Mouse (Mus musculus) liver, embryonic 15.5 days (tissue): ENCODE measurements around the gene Accs. TPM values are rescaled to one million over a fixed set of nuclear protein-coding genes. Genes with fewer than 3 reads are reported as not detected.
A peak's percentile ranks its signal among the peaks of the same experiment; 100 is the strongest.

Experiments
- ATAC-seq: fragments of 200-750 bp; cut with Nextera tagmentation; 2 replicates; pipeline ENCODE4 v1.8.0; 2017; ENCODE audit warnings: moderate number of reproducible peaks, mild to moderate bottlenecking, moderate library complexity; ENCODE audit not compliant: insufficient read depth
- H3K27ac ChIP-seq: fragments of 300-500 bp; sonication (generic); replicated peaks from 2 replicates; pipeline ENCODE4 v1.5.1; 2015; ENCODE audit warnings: mild to moderate bottlenecking, inconsistent platforms
- H3K27me3 ChIP-seq: fragments of 300-500 bp; sonication (generic); 2 replicates; pipeline ENCODE4 v1.6.1; 2015; ENCODE audit warnings: mild to moderate bottlenecking, inconsistent platforms
- H3K36me3 ChIP-seq: fragments of 300-500 bp; sonication (generic); replicated peaks from 2 replicates; pipeline ENCODE4 v1.6.1; 2015; ENCODE audit warnings: moderate library complexity, mild to moderate bottlenecking, inconsistent platforms
- H3K4me1 ChIP-seq: fragments of 300-500 bp; sonication (generic); replicated peaks from 2 replicates; pipeline ENCODE4 v1.6.1; 2015; ENCODE audit warnings: inconsistent platforms
- H3K4me2 ChIP-seq: fragments of 300-500 bp; sonication (generic); 2 replicates; pipeline ENCODE4 v1.6.1; 2015; ENCODE audit warnings: moderate library complexity, mild to moderate bottlenecking, inconsistent platforms
- H3K4me3 ChIP-seq: fragments of 300-500 bp; sonication (generic); replicated peaks from 2 replicates; pipeline ENCODE4 v1.5.1; 2015; ENCODE audit warnings: mild to moderate bottlenecking, inconsistent platforms
- H3K9ac ChIP-seq: fragments of 300-500 bp; sonication (generic); 2 replicates; pipeline ENCODE4 v1.6.1; 2015; ENCODE audit warnings: moderate library complexity, mild to moderate bottlenecking, inconsistent platforms
- H3K9me3 ChIP-seq: fragments of 300-500 bp; sonication (generic); replicated peaks from 2 replicates; pipeline ENCODE4 v1.6.1; 2016; ENCODE audit warnings: inconsistent platforms
- WGBS: fragments of 180-500 bp; shearing (Covaris S2); methylation state at CpG from one replicate; pipeline ENCODE4 v1.1.7; 2015; ENCODE audit warnings: mixed read lengths; ENCODE audit not compliant: insufficient replicate concordance; 5-methylcytosine and 5-hydroxymethylcytosine counted together
- polyA plus RNA-seq: library from polyadenylated mRNA; unstranded; fragments of >200 nt; fragmentation: Nextera tagmentation; extraction: Ambion mirVana; gene quantifications from 2 replicates; pipeline ENCODE4 v1.2.1, GENCODE M21; 2015

Gene Accs
- 1.1 and 1.5 TPM in 2 replicates for polyA plus RNA-seq

DNA sequence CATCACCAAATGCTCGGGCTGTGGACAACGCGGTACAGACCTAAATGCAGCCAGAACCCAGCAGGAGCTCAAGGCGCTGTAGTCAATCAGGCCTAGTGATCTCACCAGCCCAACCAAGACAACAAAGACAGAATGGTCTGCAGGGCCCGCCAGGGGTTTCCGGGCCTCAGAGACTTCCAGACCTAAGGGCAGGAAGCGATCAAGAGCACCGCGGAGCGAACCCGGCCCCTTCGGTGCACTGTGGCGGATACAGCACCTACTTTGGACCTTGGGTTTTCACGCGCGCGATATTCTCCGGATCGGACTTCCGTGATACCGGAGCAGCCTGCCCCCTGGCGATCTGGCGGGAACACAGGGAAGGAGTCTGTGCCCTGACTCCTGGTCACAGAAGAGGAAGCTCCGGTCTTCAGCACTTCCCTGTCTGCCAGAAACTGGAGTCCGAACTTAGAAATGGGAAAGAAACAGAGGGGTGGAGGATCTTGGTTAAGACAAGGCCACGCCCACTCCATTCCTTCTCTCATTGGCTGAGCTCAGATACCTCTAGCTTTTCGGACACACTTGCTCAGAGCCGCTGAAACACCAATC lies at the start of gene Accs:
Gene Accs, minus strand, starts transcription at position 439 of the 585 bp plus-strand sequence.
- Histone ChIP-seq H3K27me3 (no peaks in the 10 kb centered on the region), H3K27ac (0 out of 2 replicates have a peak within 1 kb of the TSS, but pooled peaks have one; percentile 51), H3K4me3 (peak within 1 kb of the TSS; percentile 63), H3K4me2 (peak within 1 kb of the TSS; percentile 86), H3K9me3 (no peaks in the 10 kb centered on the region), H3K36me3 (no peaks in the 10 kb centered on the region), H3K9ac (peak within 1 kb of the TSS; percentile 52), H3K4me1 (peaks cover 18% of the 10 kb centered on the region; the same call in 1 of the 2 replicates)
- WGBS = under 1% methylated on average over 28 of the region's 28 CpGs
- peak; percentile 70 for ATAC-seq

DNA sequence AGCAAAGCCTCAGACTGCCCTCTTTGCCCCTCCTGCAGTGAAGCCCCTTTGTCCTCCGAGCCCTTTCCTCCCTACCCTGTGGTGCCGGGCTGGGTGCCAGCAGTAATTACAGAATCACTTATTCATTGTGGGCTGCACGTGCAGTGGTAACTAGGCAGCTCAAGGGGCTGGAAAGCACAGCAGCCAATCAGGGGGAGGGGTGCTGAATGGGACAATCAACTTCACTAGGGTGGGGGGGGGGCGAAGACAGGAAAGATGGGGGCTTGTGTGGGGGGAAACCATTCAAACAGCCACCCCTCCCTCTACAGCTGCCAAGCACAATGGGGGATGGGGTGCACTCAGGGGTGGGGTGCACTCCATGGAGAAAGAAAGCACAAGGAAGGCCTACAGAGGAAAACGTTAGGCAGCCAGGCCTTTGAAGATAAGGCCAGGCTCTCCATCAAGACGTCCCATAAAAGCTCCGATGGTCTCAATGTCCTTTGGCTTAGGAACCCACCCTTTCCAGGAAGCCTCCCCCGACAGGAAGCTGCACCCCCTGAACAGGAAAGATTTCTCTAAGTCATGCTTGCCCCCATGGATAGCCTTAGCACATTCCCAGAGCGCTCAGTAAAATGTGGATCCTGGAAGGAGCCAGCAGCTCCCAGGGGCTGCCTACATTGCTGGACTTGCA lies 42.0 kb upstream of the Accs start:
- WGBS = 21% methylated on average over 9 of the region's 9 CpGs

DNA sequence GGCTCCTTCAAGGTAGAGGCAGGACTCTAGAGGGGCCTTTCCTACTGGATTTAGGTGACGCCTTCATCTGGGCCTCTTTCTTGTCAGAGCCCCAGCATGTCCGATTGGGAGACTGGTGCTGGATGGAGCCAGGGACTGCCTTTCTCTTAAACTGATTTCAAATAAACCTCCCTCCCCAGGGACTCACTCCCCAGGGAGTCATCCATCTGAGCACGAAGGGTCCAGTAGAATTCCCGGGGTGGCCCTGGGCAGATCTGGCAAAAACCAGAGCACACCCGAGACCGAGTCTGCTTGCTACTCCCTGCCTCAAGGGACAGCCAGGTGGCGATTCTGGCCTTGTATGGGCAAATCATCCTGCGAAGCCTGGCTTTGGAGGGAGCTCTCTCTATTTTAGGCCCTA lies 40.4 kb upstream of the Accs start:
- Histone ChIP-seq H3K27ac (no peak overlapping the region), H3K4me3 (no peak overlapping the region), H3K27me3 (no peaks in the 10 kb centered on the region), H3K9ac (no peak overlapping the region), H3K9me3 (no peaks in the 10 kb centered on the region), H3K4me2 (no peak overlapping the region), H3K36me3 (no peaks in the 10 kb centered on the region), H3K4me1 (no peaks in the 10 kb centered on the region)
- 68% methylated on average over 8 of the region's 8 CpGs for WGBS
- ATAC-seq = no peak

More for the DNA sequence above, 42.0 kb upstream of the Accs start:
- 0 out of 2 replicates have a peak overlapping the region, but pooled peaks have one; percentile 19 for H3K27ac ChIP-seq
- no peaks in the 10 kb centered on the region for H3K4me1 ChIP-seq
- H3K4me3 ChIP-seq = no peak overlapping the region
- H3K9ac ChIP-seq = no peak overlapping the region
- H3K27me3 ChIP-seq = no peaks in the 10 kb centered on the region
- no peak overlapping the region for H3K4me2 ChIP-seq
- no peaks in the 10 kb centered on the region for H3K9me3 ChIP-seq
- peak; percentile 49 for ATAC-seq
- no peaks in the 10 kb centered on the region for H3K36me3 ChIP-seq

DNA sequence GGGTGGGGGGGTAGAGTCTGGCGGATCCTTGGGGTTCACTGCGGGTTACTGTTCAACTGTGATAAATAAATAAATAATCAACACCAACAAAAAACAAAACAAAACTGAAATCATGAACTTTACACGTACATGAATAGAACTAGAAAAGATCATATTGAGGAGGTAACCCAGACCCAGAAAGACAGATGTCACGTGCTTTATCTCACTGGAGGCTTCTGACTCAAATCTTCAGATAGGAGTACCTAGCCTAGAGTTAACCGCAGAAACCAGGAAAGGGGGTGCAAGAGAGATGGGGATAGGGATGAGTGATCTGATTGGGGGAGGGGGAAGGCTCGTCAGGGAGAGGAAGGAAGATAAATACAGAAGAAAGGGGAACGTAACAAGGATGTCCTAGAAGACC lies 39.3 kb upstream of the Accs start:
- H3K27ac ChIP-seq = no peak overlapping the region
- no peaks in the 10 kb centered on the region for H3K36me3 ChIP-seq
- 40% methylated on average over 7 of the region's 7 CpGs for WGBS
- no peak for ATAC-seq
- no peaks in the 10 kb centered on the region for H3K9me3 ChIP-seq
- no peak overlapping the region for H3K4me2 ChIP-seq
- H3K9ac ChIP-seq = no peak overlapping the region
- no peak overlapping the region for H3K4me3 ChIP-seq
- H3K27me3 ChIP-seq = no peaks in the 10 kb centered on the region
- no peaks in the 10 kb centered on the region for H3K4me1 ChIP-seq

DNA sequence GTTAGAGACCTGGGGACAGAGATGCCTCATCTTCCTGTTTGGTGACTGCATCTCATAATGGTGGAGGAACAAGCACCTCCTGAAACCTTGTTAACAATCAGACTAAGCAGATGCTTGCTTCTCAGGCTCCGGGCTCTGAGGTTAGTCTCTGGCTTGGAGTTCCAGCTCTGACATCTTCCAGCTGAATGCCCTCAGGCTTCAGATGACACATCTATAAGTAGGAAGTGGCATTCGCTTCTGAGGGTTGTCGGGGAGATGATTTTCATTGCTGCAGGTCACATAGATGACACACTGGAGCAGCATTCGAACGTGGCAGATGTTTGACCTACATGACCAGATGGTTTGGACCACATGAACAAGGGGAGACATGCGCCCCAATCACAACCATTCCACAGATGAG lies 38.6 kb upstream of the Accs start:
- no peaks in the 10 kb centered on the region for H3K4me1 ChIP-seq
- H3K36me3 ChIP-seq = no peaks in the 10 kb centered on the region
- H3K27me3 ChIP-seq = no peaks in the 10 kb centered on the region
- H3K4me2 ChIP-seq = no peak overlapping the region
- H3K27ac ChIP-seq = no peak overlapping the region
- WGBS = 61% methylated on average over 6 of the region's 6 CpGs
- H3K9ac ChIP-seq = no peak overlapping the region
- no peaks in the 10 kb centered on the region for H3K9me3 ChIP-seq
- ATAC-seq = no peak
- no peak overlapping the region for H3K4me3 ChIP-seq

DNA sequence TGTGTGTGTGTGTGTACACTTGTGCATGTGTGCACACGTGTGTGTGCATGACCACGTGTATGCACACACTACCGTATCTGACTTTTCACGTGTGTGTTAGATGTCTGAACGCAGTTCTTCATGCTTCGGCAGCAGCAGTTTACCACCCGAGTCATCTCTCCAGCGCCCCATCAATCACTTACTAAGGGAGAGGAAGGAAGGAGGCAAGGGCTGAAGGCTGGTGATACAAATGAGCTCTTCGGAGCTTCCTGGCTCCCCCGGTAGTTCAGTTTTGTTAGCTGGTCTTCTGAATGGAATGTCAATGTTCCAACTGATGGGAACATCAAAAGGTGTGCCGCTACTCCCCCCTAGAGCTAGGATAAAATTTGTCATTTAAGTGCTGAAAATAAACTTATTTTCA lies 37.5 kb upstream of the Accs start:
- Histone ChIP-seq H3K27me3 (no peaks in the 10 kb centered on the region), H3K4me1 (no peaks in the 10 kb centered on the region), H3K4me3 (no peak overlapping the region), H3K27ac (no peak overlapping the region), H3K9me3 (no peaks in the 10 kb centered on the region), H3K36me3 (no peaks in the 10 kb centered on the region), H3K4me2 (no peak overlapping the region), H3K9ac (no peak overlapping the region)
- 20% methylated on average over 11 of the region's 11 CpGs for WGBS
- no peak for ATAC-seq

DNA sequence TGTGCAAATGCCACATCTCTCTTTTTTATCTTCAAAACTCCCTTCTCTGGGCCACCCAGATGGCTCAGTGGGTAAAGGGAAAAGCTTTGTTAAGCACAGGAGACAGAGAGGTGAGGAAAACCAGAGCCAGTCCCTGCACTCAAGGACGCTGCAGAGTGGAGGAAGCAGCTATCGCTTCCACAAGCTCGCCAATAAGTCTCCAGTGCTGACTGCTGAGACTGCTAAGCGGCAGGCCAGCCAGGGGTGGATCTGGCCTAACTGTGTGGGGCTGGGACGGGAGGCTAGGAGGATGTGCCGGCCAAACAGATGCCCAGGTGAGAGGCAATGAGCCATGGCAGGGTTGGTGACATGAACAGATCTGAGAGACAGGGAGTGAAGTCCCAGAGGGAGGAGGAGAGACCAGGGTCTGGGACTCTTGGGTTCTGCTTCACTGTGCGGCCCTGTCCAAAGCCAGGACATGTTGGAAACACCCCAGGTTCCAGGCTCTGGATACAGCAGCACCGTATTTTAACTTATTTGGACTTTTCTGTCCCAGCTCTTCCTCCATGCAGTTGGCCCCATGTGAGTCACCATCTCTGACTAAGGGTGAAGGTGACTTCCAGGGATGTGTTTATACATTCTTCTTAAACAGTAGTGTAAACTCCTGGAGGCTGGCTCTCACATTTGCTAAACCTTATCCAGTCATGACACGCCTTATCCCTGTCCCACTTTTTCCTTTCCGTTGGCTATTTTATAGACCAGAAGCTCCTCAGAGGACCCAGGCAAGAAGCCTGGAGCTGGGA lies 36.5 kb upstream of the Accs start:
- 45% methylated on average over 10 of the region's 10 CpGs for WGBS
- Histone ChIP-seq H3K4me1 (no peaks in the 10 kb centered on the region), H3K27me3 (no peaks in the 10 kb centered on the region), H3K27ac (no peak overlapping the region), H3K4me3 (no peak overlapping the region), H3K4me2 (no peak overlapping the region), H3K9ac (no peak overlapping the region), H3K36me3 (no peaks in the 10 kb centered on the region), H3K9me3 (no peaks in the 10 kb centered on the region)
- ATAC-seq = no peak

DNA sequence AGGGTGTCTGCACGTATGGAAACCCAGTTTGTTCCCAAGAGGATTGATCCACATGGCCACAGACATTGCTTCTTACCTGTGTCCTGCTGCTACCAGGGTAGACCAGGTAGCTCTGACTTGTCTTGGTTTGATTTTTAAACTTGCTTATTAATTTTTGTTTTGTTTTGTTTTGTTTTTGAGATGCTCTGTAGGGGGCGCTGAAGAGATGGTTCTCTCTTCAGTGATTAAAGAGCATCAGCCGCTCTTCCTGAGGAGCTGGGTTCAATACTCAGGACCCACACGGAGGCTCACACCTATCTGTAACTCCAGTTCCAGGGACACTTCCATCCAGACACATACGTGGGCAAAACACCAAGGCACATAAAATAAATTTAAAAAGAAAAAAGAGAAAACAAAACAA lies 33.3 kb upstream of the Accs start:
- ATAC-seq = no peak
- H3K27ac ChIP-seq = no peak overlapping the region
- H3K36me3 ChIP-seq = no peaks in the 10 kb centered on the region
- no peaks in the 10 kb centered on the region for H3K9me3 ChIP-seq
- no peaks in the 10 kb centered on the region for H3K4me1 ChIP-seq
- H3K4me3 ChIP-seq = no peak overlapping the region
- WGBS = 33% methylated on average over 5 of the region's 5 CpGs
- H3K27me3 ChIP-seq = no peaks in the 10 kb centered on the region
- H3K4me2 ChIP-seq = no peak overlapping the region
- H3K9ac ChIP-seq = no peak overlapping the region

DNA sequence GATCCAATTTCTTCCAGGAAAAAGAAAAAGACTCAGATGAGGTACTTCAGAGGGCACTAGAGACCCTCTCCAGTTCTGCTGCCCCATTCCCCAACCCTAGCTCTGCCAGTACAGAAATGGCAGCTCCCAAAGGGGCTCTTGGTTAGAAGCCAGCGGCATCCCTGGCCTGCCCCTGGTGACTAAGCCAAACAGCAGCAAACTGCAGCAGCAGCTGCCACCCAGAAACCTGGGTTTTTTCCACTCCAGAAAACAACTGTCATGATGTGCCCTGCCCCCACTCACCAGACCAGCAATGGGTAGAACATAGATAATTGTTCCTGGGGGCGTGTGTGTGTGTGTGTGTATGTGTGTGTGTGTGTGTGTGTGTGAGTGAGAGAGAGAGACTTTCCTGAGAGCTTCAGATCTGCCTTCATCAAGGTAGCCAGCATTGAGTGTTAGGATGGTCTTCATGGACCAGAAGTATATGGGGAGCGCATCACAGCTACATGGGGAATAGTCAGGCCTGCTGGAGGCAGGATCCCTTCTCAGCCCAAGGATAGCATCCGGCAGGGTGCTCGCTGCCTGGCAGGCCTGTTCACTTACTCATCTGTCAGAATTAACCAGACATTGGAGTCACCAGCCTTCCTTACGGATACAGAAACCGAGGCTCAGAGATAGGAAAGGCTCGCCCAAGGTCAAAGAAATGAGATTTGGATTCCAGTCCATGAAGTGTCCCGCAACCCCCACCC lies 32.1 kb upstream of the Accs start:
- 72% methylated on average over 9 of the region's 9 CpGs for WGBS
- Histone ChIP-seq H3K9me3 (no peaks in the 10 kb centered on the region), H3K9ac (no peak overlapping the region), H3K36me3 (no peaks in the 10 kb centered on the region), H3K4me2 (no peak overlapping the region), H3K4me1 (no peaks in the 10 kb centered on the region), H3K27me3 (no peaks in the 10 kb centered on the region), H3K27ac (no peak overlapping the region), H3K4me3 (no peak overlapping the region)
- ATAC-seq = no peak

DNA sequence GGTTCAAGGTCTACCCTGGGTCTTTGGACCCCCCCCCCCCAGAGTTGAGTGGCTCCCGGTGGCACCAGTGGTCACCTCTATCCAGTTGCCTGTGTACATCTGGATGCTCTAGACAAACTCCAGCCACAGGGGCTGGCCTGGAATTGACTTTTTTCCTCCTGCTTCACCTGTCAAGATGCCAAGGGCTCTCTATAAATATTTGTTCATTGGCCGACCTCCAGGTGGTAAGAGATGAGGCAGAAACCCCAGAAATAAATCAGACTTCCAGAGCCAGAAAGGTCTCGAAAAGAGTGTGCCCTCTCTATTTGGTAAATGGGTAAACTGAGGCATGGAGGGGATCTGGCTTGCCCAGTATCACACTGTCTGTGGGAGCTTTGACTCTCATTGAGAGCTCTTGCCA lies 31.2 kb upstream of the Accs start:
- H3K27me3 ChIP-seq = no peaks in the 10 kb centered on the region
- no peaks in the 10 kb centered on the region for H3K4me1 ChIP-seq
- no peak overlapping the region for H3K4me3 ChIP-seq
- no peaks in the 10 kb centered on the region for H3K9me3 ChIP-seq
- no peak overlapping the region for H3K27ac ChIP-seq
- ATAC-seq = no peak
- WGBS = 44% methylated on average over 3 of the region's 3 CpGs
- no peaks in the 10 kb centered on the region for H3K36me3 ChIP-seq
- H3K4me2 ChIP-seq = no peak overlapping the region
- no peak overlapping the region for H3K9ac ChIP-seq

DNA sequence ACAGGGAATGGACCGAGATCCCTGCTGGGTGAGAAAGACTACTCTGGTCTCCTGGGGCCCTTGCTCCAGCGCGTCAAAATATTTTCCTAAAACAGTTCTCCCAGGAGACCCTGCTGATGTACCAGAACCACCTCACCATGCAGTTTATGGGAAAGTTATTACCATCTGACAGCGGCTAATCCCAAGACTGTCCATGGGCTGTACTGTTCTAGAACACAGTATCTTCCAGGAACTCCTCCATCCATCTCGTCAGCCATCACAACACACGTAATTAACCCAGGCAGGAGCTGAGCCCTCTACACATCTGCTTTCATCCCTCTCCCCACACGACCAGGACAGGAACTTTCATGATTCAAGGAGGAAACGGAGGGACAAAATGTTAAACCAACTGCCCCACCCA lies 30.7 kb upstream of the Accs start:
- H3K9ac ChIP-seq = no peak overlapping the region

More for the DNA sequence above, 30.7 kb upstream of the Accs start:
- 61% methylated on average over 8 of the region's 8 CpGs for WGBS
- Histone ChIP-seq H3K4me2 (no peak overlapping the region), H3K4me3 (no peak overlapping the region), H3K36me3 (no peaks in the 10 kb centered on the region), H3K27ac (no peak overlapping the region), H3K9me3 (no peaks in the 10 kb centered on the region), H3K27me3 (no peaks in the 10 kb centered on the region), H3K4me1 (no peaks in the 10 kb centered on the region)
- no peak for ATAC-seq
